Comparison of ENCODE assay signal across 9 mouse cellular contexts in the genomic region with DNA sequence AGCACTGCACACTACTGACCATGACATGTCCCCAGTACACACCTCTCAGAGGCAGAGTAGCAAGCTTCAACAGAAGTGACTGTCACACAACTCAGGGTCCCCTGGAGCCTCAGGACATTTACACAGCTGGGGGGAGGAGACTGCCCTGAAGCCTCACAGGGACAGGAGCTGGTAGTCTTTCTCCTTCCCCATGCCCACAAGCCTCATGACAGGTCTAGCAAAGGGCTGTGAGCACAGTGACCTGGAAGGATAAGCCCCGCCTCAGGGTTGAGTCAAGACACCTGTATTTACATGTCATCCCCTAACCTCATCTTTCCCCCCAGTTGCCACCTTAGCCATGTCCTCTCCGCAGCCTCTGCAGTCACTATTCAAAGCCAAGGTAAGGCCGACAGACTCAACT. TPM values are rescaled to one million over a fixed set of nuclear protein-coding genes. Genes with fewer than 3 reads are reported as not detected.
DNase-seq lines count a peak whose midpoint lies in the region; ATAC-seq and TF ChIP-seq lines count a peak whose summit lies in the region.
"Had no signal": no experiment of that assay in that cellular context is flagged by ENCODE, and none has a peak within 500 bp of the region (broad histone marks: within the 10 kb centered on the region; RNA-seq: fewer than 3 reads in every experiment).

No protein-coding gene starts in this region.

- H3K4me3 ChIP-seq in heart, postnatal 0 days (ENCODE audit: low read depth, low read length) = no peak overlapping the region
- H3K4me3 ChIP-seq in intestine, embryonic 15.5 days (replicated peaks) = no peak overlapping the region
- peak overlapping the region; percentile 34; the same call in 1 of the 2 replicates for H3K4me3 ChIP-seq in midbrain, embryonic 16.5 days (ENCODE audit: low read depth, low read length)

- WGBS in heart, postnatal 0 days = 31% methylated on average over 3 of the region's 3 CpGs
- WGBS in intestine, embryonic 15.5 days = 27% methylated on average over 3 of the region's 3 CpGs
- 38% methylated on average over 3 of the region's 3 CpGs for WGBS in midbrain, embryonic 16.5 days

- no peak for TF ChIP-seq EP300 in heart, postnatal 0 days (IDR thresholded peaks at IDR 0.05; ENCODE audit: low read depth)

- no peak overlapping the region for H3K9ac ChIP-seq in heart, postnatal 0 days (replicated peaks; ENCODE audit: low read depth, low read length)
- no peak overlapping the region for H3K9ac ChIP-seq in intestine, embryonic 15.5 days
- H3K9ac ChIP-seq in midbrain, embryonic 16.5 days (ENCODE audit: low read depth, low read length) = peak overlapping the region; percentile 34; the same call in 1 of the 2 replicates

- no peak overlapping the region for H3K27ac ChIP-seq in heart, postnatal 0 days (ENCODE audit: low read depth)
- H3K27ac ChIP-seq in intestine, embryonic 15.5 days = no peak overlapping the region
- H3K27ac ChIP-seq in midbrain, embryonic 16.5 days (ENCODE audit: low read length) = no peak overlapping the region

- H3K4me2 ChIP-seq in heart, postnatal 0 days (ENCODE audit: low read depth, low read length) = peak overlapping the region; percentile 40; the same call in 1 of the 2 replicates
- peak overlapping the region; percentile 62 for H3K4me2 ChIP-seq in intestine, embryonic 15.5 days (replicated peaks)
- H3K4me2 ChIP-seq in midbrain, embryonic 16.5 days (ENCODE audit: low read length) = peak overlapping the region; percentile 69

- H3K9me3 ChIP-seq in heart, postnatal 0 days (replicated peaks; ENCODE audit: control insufficient read depth, low read length) = no peaks in the 10 kb centered on the region
- no peaks in the 10 kb centered on the region for H3K9me3 ChIP-seq in intestine, embryonic 15.5 days
- H3K9me3 ChIP-seq in midbrain, embryonic 16.5 days (replicated peaks; ENCODE audit: control insufficient read depth, low read length, poor library complexity, severe bottlenecking) = no peaks in the 10 kb centered on the region

- H3K27me3 ChIP-seq in heart, postnatal 0 days (ENCODE audit: control insufficient read depth, insufficient read depth, low read length) = no peaks in the 10 kb centered on the region
- H3K27me3 ChIP-seq in intestine, embryonic 15.5 days (replicated peaks) = no peaks in the 10 kb centered on the region
- peaks cover 3% of the 10 kb centered on the region; the same call in 1 of the 2 replicates for H3K27me3 ChIP-seq in midbrain, embryonic 16.5 days (ENCODE audit: control insufficient read depth, insufficient read depth, low read depth, low read length)

- H3K36me3 ChIP-seq in heart, postnatal 0 days (replicated peaks; ENCODE audit: control insufficient read depth, insufficient read depth, low read length) = no peaks in the 10 kb centered on the region
- no peaks in the 10 kb centered on the region for H3K36me3 ChIP-seq in intestine, embryonic 15.5 days
- H3K36me3 ChIP-seq in midbrain, embryonic 16.5 days (ENCODE audit: control insufficient read depth, insufficient read depth, low read length) = no peaks in the 10 kb centered on the region

- intact Hi-C loops in heart, postnatal 25 days (cut with DNase I) = no loop called here

- no peak for TF ChIP-seq CTCF in heart, postnatal 0 days (IDR thresholded peaks at IDR 0.05; ENCODE audit: low read depth)

- ATAC-seq in heart, postnatal 0 days (ENCODE audit: insufficient read depth, low read depth) = no peak
- 0 out of 2 replicates have a peak, but pooled peaks have one; percentile 17 for ATAC-seq in erythroblast, adult 5-6 weeks (replicated peaks; ENCODE audit: low FRiP score, poor library complexity, severe bottlenecking)
- peak; percentile 10; the same call in 1 of the 2 replicates for ATAC-seq in intestine, embryonic 15.5 days
- ATAC-seq in midbrain, embryonic 16.5 days = peak; percentile 18; the same call in 1 of the 2 replicates
- ATAC-seq in inflammation-experienced regulatory T-cells, adult 6 months = no peak
- ATAC-seq: CD4-positive, CD25-positive, alpha-beta regulatory T cell, adult 4 months had no signal

- peaks cover 5% of the 10 kb centered on the region for H3K4me1 ChIP-seq in heart, postnatal 0 days (ENCODE audit: control insufficient read depth, insufficient read depth)
- peaks cover 6% of the 10 kb centered on the region; the same call in 1 of the 2 replicates for H3K4me1 ChIP-seq in intestine, embryonic 15.5 days (replicated peaks)
- 0 out of 2 replicates have a peak, but pooled peaks cover 3% of the 10 kb centered on the region for H3K4me1 ChIP-seq in midbrain, embryonic 16.5 days (ENCODE audit: control insufficient read depth, insufficient read depth, low read length)

- no peak for DNase-seq in heart, postnatal 0 days (ENCODE audit: low spot score)
- no peak for DNase-seq in heart, postnatal 25 days (ENCODE audit: low spot score)
- no peak for DNase-seq in left cerebral cortex, adult 9 months (ENCODE audit: low spot score in 2 of 2)
- no peak for DNase-seq in spleen, adult 18-20 months

RNA-seq across cellular contexts. Expression of gene Fcho1, which starts 15.7 kb away (rescaled TPM):
- total RNA-seq in heart, postnatal 0 days (2014; rRNA removed; ENCODE audit: low replicate concordance) = 0.04 and 1.1 TPM in 2 replicates
- polyA plus RNA-seq in heart, postnatal 0 days (2015; fragmentation: Nextera tagmentation; extraction: Ambion mirVana) = 0.92 and 1.4 TPM in 2 replicates
- under 1 TPM; 0.59 to 0.83 TPM for total RNA-seq in heart, postnatal 25 days (2021)
- total RNA-seq in erythroblast, adult 5-6 weeks (2015; ENCODE audit: low replicate concordance) = 20.2 and 26.5 TPM in 2 replicates
- total RNA-seq in erythroblast, adult 5-6 weeks (2017; ENCODE audit: low replicate concordance) = 44.8 and 52.8 TPM in 2 replicates
- 5.3 and 7.1 TPM in 2 replicates for polyA plus RNA-seq in intestine, embryonic 15.5 days (2015; fragmentation: Nextera tagmentation; extraction: Ambion mirVana)
- 88.4 and 107 TPM in 2 replicates for polyA plus RNA-seq in midbrain, embryonic 16.5 days (2015; fragmentation: Nextera tagmentation; extraction: Ambion mirVana)
- polyA plus RNA-seq in inflammation-experienced regulatory T-cells, adult 6 months (2017; shearing (Covaris generic)) = 10 to 100 TPM; 37.6 to 66.4 (median 54.3) TPM

RNA-seq across cellular contexts. Expression of gene B3gnt3, which starts 39.6 kb away (rescaled TPM):
- total RNA-seq in heart, postnatal 0 days (2014; rRNA removed; ENCODE audit: low replicate concordance) = 8.7 TPM in 2 replicates
- polyA plus RNA-seq in heart, postnatal 0 days (2015; fragmentation: Nextera tagmentation; extraction: Ambion mirVana) = 6.4 TPM in 2 replicates
- 1 to 10 TPM; 5.5 to 8.0 TPM for total RNA-seq in heart, postnatal 25 days (2021)
- 6.1 and 16.5 TPM in 2 replicates for total RNA-seq in erythroblast, adult 5-6 weeks (2015; ENCODE audit: low replicate concordance)
- 11.2 and 12.9 TPM in 2 replicates for total RNA-seq in erythroblast, adult 5-6 weeks (2017; ENCODE audit: low replicate concordance)
- polyA plus RNA-seq in intestine, embryonic 15.5 days (2015; fragmentation: Nextera tagmentation; extraction: Ambion mirVana) = 16.0 and 17.0 TPM in 2 replicates
- polyA plus RNA-seq in midbrain, embryonic 16.5 days (2015; fragmentation: Nextera tagmentation; extraction: Ambion mirVana) = 0.20 and 0.50 TPM in 2 replicates
- polyA plus RNA-seq in inflammation-experienced regulatory T-cells, adult 6 months (2017; shearing (Covaris generic)) = 1 to 10 TPM; 2.8 to 5.6 (median 4.3) TPM

RNA-seq across cellular contexts. Expression of gene Insl3, which starts 52.2 kb away (rescaled TPM):
- total RNA-seq in heart, postnatal 0 days (2014; rRNA removed; ENCODE audit: low replicate concordance) = not detected in 2 replicates
- 1.5 and 2.4 TPM in 2 replicates for polyA plus RNA-seq in heart, postnatal 0 days (2015; fragmentation: Nextera tagmentation; extraction: Ambion mirVana)
- 1 to 10 TPM; 4.0 to 4.8 TPM for total RNA-seq in heart, postnatal 25 days (2021)
- 8.5 TPM in 1 of 2 replicates, not detected in the other for total RNA-seq in erythroblast, adult 5-6 weeks (2015; ENCODE audit: low replicate concordance)
- not detected in 2 replicates for total RNA-seq in erythroblast, adult 5-6 weeks (2017; ENCODE audit: low replicate concordance)
- 1.2 and 1.9 TPM in 2 replicates for polyA plus RNA-seq in intestine, embryonic 15.5 days (2015; fragmentation: Nextera tagmentation; extraction: Ambion mirVana)
- 1.4 TPM in 1 of 2 replicates, not detected in the other for polyA plus RNA-seq in midbrain, embryonic 16.5 days (2015; fragmentation: Nextera tagmentation; extraction: Ambion mirVana)
- 10 to 100 TPM; 11.7 to 25.4 (median 22.8) TPM for polyA plus RNA-seq in inflammation-experienced regulatory T-cells, adult 6 months (2017; shearing (Covaris generic))

Comparison
In these comparisons a context has a peak if more than half of its experiments do, and no peak if none do; other contexts are left out.
1. ATAC-seq: peak in erythroblast, adult 5-6 weeks (single experiment), intestine, embryonic 15.5 days (single experiment) and midbrain, embryonic 16.5 days (single experiment); none in heart, postnatal 0 days (single experiment) and inflammation-experienced regulatory T-cells, adult 6 months (single experiment).
2. Peak in every context shown above with its lines, with median percentiles within 50 percentile points of each other: H3K4me2 ChIP-seq.